In genomic region chr16:5538836-5539510, GRCm38 (mm10) we compare ENCODE assay signal across 19 mouse cellular contexts.
DNase-seq lines count a peak whose midpoint lies in the region; ATAC-seq and TF ChIP-seq lines count a peak whose summit lies in the region.
"Had no signal": no experiment of that assay in that cellular context is flagged by ENCODE, and none has a peak within 500 bp of the region (broad histone marks: within the 10 kb centered on the region; RNA-seq: fewer than 3 reads in every experiment).

No protein-coding gene starts in this region.

- TF ChIP-seq POLR2A in brain, embryonic 14.5 days (IDR thresholded peaks at IDR 0.05; ENCODE audit: borderline replicate concordance, extremely low read depth, insufficient read depth, insufficient read length, poor library complexity, severe bottlenecking): no peak

- no peak for DNase-seq in frontal cortex, postnatal 14 days (ENCODE audit: low spot score in 2 of 2)
- peak; percentile 56 for DNase-seq in layer of hippocampus, adult 11-12 months (ENCODE audit: low spot score)
- no peak for DNase-seq in layer of hippocampus, adult 9-10 months (ENCODE audit: low spot score)
- DNase-seq in brain, embryonic 14.5 days (ENCODE audit: low read depth): peak; percentile 38
- DNase-seq in layer of hippocampus, adult 9-11 months: peak; percentile 68
- DNase-seq in urinary bladder, postnatal 36 days (ENCODE audit: low spot score in 2 of 2): no peak
- DNase-seq: adrenal gland, postnatal 36 days; B cell, adult 2 months; cerebellum, adult 11-12 months; cerebellum, postnatal 10 days; kidney, adult 2 months; kidney, postnatal 10 days; liver, embryonic 13.5 days; lung, adult 2 months; lung, postnatal 14 days; thymus, adult 2 months; thymus, postnatal 4 days had no signal

- peak; percentile 29; the same call in 1 of the 2 replicates for ATAC-seq in frontal cortex, adult (ENCODE audit: low TSS enrichment)
- ATAC-seq: Patski had no signal

- TF ChIP-seq CTCF in brain, embryonic 14.5 days (IDR thresholded peaks at IDR 0.05; ENCODE audit: borderline replicate concordance, extremely low read depth, insufficient read depth, insufficient read length): no peak

Comparison
In these comparisons a context has a peak if more than half of its experiments do, and no peak if none do; other contexts are left out.
1. DNase-seq: peak in layer of hippocampus, adult 11-12 months (single experiment), brain, embryonic 14.5 days (single experiment) and layer of hippocampus, adult 9-11 months (single experiment); none in frontal cortex, postnatal 14 days (0 of 2), layer of hippocampus, adult 9-10 months (single experiment) and urinary bladder, postnatal 36 days (0 of 2).